Mouse (Mus musculus) myocyte (in vitro differentiated cells): ENCODE results near the gene Dnajc17. TPM values are rescaled to one million over a fixed set of nuclear protein-coding genes. Genes with fewer than 3 reads are reported as not detected.

Experiments used
- H3K27me3 ChIP-seq: one replicate; pipeline ENCODE4 v1.6.1; 2011; ENCODE audit not compliant: control insufficient read depth, insufficient read depth, insufficient read length
- H3K36me3 ChIP-seq: one replicate; pipeline ENCODE4 v1.6.1; 2011; ENCODE audit not compliant: control insufficient read depth, insufficient read depth
- H3K4me2 ChIP-seq: one replicate; pipeline ENCODE4 v1.6.1; 2011; ENCODE audit warnings: low read depth, control low read depth
- H3K4me3 ChIP-seq: one replicate; pipeline ENCODE4 v1.5.1; 2011; ENCODE audit warnings: mild to moderate bottlenecking, control low read depth, moderate library complexity
- H3K79me2 ChIP-seq: one replicate; pipeline ENCODE4 v1.6.1; 2011; ENCODE audit not compliant: control insufficient read depth, insufficient read depth
- H3ac ChIP-seq: one replicate; pipeline ENCODE4 v1.6.1; 2011; ENCODE audit not compliant: control insufficient read depth, insufficient read length
- CEBPB ChIP-seq: IDR thresholded peaks from 2 replicates; pipeline ENCODE4 v1.6.1; 2011; ENCODE audit warnings: mild to moderate bottlenecking, moderate library complexity; ENCODE audit not compliant: poor library complexity, insufficient read depth, severe bottlenecking
- E2F4 ChIP-seq: IDR thresholded peaks from one replicate; pipeline ENCODE4 v1.6.1; 2011; ENCODE audit warnings: mild to moderate bottlenecking, control low read depth, moderate library complexity; ENCODE audit not compliant: insufficient read depth
- MAX ChIP-seq: IDR thresholded peaks from one replicate; pipeline ENCODE4 v1.6.1; 2011; ENCODE audit warnings: low read depth, mild to moderate bottlenecking, control low read depth
- MYOD1 ChIP-seq, 3 experiments: IDR thresholded peaks; one replicate each; pipeline ENCODE4 v1.6.1; 2011; ENCODE audit warnings: control low read depth in 2 of 3, low read depth in 2 of 3, mild to moderate bottlenecking in 2 of 3, moderate library complexity in 1 of 3; ENCODE audit not compliant: insufficient read length in 2 of 3, control insufficient read depth in 1 of 3
- MYOG ChIP-seq, 3 experiments: IDR thresholded peaks; one replicate each; pipeline ENCODE4 v1.6.1; 2011; ENCODE audit warnings: control low read depth in 2 of 3, low read depth in 2 of 3, mild to moderate bottlenecking in 2 of 3; ENCODE audit not compliant: insufficient read length in 2 of 3, control insufficient read depth in 1 of 3, insufficient read depth in 1 of 3
- POLR2A ChIP-seq: IDR thresholded peaks from one replicate; pipeline ENCODE4 v1.6.1; 2011; ENCODE audit warnings: low read depth, mild to moderate bottlenecking, control low read depth, moderate library complexity; ENCODE audit not compliant: insufficient read length
- POLR2AphosphoS2 ChIP-seq: IDR thresholded peaks from one replicate; pipeline ENCODE4 v1.6.1; 2011; ENCODE audit warnings: low read depth, control low read depth; ENCODE audit not compliant: insufficient read length
- REST ChIP-seq: IDR thresholded peaks from one replicate; pipeline ENCODE4 v1.6.1; 2011; ENCODE audit warnings: mild to moderate bottlenecking, control low read depth, moderate library complexity; ENCODE audit not compliant: insufficient read depth, insufficient read length
- SRF ChIP-seq: IDR thresholded peaks from one replicate; pipeline ENCODE4 v1.6.1; 2011; ENCODE audit warnings: low read depth; ENCODE audit not compliant: control insufficient read depth, insufficient read length
- TCF12 ChIP-seq: IDR thresholded peaks from one replicate; pipeline ENCODE4 v1.6.1; 2011; ENCODE audit warnings: mild to moderate bottlenecking, control low read depth; ENCODE audit not compliant: poor library complexity, insufficient read depth, severe bottlenecking
- TCF3 ChIP-seq: IDR thresholded peaks from one replicate; pipeline ENCODE4 v1.6.1; 2011; ENCODE audit warnings: low read depth, control low read depth; ENCODE audit not compliant: insufficient read length
- USF1 ChIP-seq: IDR thresholded peaks from one replicate; pipeline ENCODE4 v1.6.1; 2011; ENCODE audit warnings: low read depth, mild to moderate bottlenecking, control low read depth, moderate library complexity
- polyA plus RNA-seq: library from polyadenylated mRNA; unstranded; fragments of >200 nt; fragmentation: generic; extraction: Trizol; gene quantifications from one replicate; pipeline ENCODE4 v1.2.1, GENCODE M21; 2012; ENCODE audit warnings: missing spikeins

Gene Dnajc17
- polyA plus RNA-seq, 1 experiment, result 17.2 TPM

DNA sequence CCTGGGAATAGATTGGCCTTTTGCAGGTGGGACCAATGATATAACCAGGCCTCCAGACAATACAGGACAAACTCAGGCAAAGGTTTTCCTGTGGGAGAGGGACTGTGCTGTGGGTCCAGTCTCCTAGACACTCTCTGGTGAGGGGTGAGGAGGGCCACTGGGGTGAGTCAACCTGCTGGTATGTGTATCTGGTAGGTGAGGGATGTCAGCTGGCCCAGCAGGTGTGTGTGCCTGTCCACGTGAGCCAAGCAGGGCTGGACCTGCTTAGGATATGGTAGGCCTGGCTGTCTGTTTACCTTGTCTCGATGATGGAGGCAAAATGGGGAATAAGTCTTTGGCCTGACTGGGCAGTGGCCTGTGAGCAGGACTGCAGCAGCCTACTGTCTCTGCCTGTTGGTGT, 30.1 kb upstream of the Dnajc17 start:
- Histone ChIP-seq H3K36me3 (no peaks in the 10 kb centered on the region), H3K4me3 (no peak overlapping the region), H3K27me3 (peaks cover 14% of the 10 kb centered on the region), H3K79me2 (no peaks in the 10 kb centered on the region), H3K4me2 (no peak overlapping the region), H3ac (no peak overlapping the region)
- TF ChIP-seq TCF12 (no peak), MYOD1 (IDR thresholded peaks at IDR 0.05; ENCODE audit: control insufficient read depth in 1 of 3, insufficient read length in 2 of 3, low read depth in 2 of 3) (no peak), CEBPB (no peak), TCF3 (no peak), REST (no peak), POLR2A (no peak)

GRCm38 (mm10) chr2:119237871-119238220, 29.3 kb upstream of the Dnajc17 start:
- no peak for TF ChIP-seq USF1
- no peak for TF ChIP-seq POLR2AphosphoS2
- no peak for TF ChIP-seq TCF3
- TF ChIP-seq MAX, result no peak
- TF ChIP-seq POLR2A, result no peak
- TF ChIP-seq SRF, result no peak
- TF ChIP-seq TCF12, result no peak
- Histone ChIP-seq H3K4me3 (no peak overlapping the region), H3K79me2 (no peaks in the 10 kb centered on the region), H3K27me3 (peaks cover 14% of the 10 kb centered on the region), H3K36me3 (no peaks in the 10 kb centered on the region), H3K4me2 (peak overlapping the region; percentile 49), H3ac (no peak overlapping the region)

- no peaks in the 10 kb centered on the region for H3K79me2 ChIP-seq
- H3K4me3 ChIP-seq, result no peak within 1 kb of the TSS
- TF ChIP-seq POLR2AphosphoS2 (no peak), CEBPB (no peak), E2F4 (no peak), USF1 (no peak), SRF (no peak), MAX (no peak), REST (no peak), TCF3 (no peak), POLR2A (no peak), MYOD1 (IDR thresholded peaks at IDR 0.05; ENCODE audit: control insufficient read depth in 1 of 3, insufficient read length in 2 of 3, low read depth in 2 of 3) (no peak), MYOG (IDR thresholded peaks at IDR 0.05; ENCODE audit: control insufficient read depth in 1 of 3, insufficient read depth in 1 of 3, insufficient read length in 2 of 3, low read depth in 2 of 3) (no peak), TCF12 (no peak)
- H3K27me3 ChIP-seq, result peaks cover 14% of the 10 kb centered on the region
- peak within 1 kb of the TSS; percentile 49 for H3K4me2 ChIP-seq
- no peaks in the 10 kb centered on the region for H3K36me3 ChIP-seq
- H3ac ChIP-seq, result no peak within 1 kb of the TSS
Measured at GRCm38 (mm10) chr2:119237210-119237870, 28.7 kb upstream of the Dnajc17 start, which contains the start of gene Spint1. TSS of gene Spint1 (plus strand) at chr2:119237362.

DNA sequence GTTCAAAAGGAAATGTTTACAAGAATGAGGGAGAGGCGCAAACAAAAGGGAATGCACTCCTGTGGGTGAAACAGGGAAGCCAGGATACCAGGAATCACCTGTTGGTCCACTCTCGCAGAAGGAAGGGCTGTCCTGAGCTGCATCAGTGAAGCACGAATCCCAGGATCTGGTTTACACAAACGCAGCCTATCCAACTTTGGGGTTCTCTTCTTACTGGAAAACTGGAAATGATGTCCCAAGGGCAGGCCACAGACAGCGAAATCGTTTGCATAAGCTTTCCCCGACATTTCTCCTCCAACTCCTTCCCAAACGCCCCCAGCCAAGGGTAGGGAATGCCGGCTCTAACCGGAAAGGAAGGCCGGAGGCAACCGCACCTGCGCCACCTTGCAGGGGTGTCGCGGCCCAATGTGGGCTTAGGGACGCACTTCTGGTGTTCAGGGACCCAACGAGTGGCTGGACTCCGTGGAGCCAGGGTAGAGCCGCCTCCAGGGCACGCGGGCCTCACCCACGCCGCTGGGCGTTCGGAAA, 28.2 kb upstream of the Dnajc17 start:
- no peak overlapping the region for H3K4me3 ChIP-seq
- H3K4me2 ChIP-seq, result no peak overlapping the region
- H3ac ChIP-seq, result no peak overlapping the region
- H3K27me3 ChIP-seq, result peaks cover 14% of the 10 kb centered on the region
- H3K79me2 ChIP-seq, result no peaks in the 10 kb centered on the region
- TF ChIP-seq CEBPB, result no peak
- no peak for TF ChIP-seq SRF
- no peak for TF ChIP-seq USF1
- TF ChIP-seq MYOD1 (IDR thresholded peaks at IDR 0.05; ENCODE audit: control insufficient read depth in 1 of 3, insufficient read length in 2 of 3, low read depth in 2 of 3), result no peak
- TF ChIP-seq POLR2AphosphoS2, result no peak
- no peak for TF ChIP-seq E2F4
- TF ChIP-seq REST, result no peak
- no peak for TF ChIP-seq TCF3
- TF ChIP-seq MYOG (IDR thresholded peaks at IDR 0.05; ENCODE audit: control insufficient read depth in 1 of 3, insufficient read depth in 1 of 3, insufficient read length in 2 of 3, low read depth in 2 of 3), result no peak
- no peak for TF ChIP-seq TCF12
- no peak for TF ChIP-seq POLR2A
- no peak for TF ChIP-seq MAX
- H3K36me3 ChIP-seq, result no peaks in the 10 kb centered on the region

DNA sequence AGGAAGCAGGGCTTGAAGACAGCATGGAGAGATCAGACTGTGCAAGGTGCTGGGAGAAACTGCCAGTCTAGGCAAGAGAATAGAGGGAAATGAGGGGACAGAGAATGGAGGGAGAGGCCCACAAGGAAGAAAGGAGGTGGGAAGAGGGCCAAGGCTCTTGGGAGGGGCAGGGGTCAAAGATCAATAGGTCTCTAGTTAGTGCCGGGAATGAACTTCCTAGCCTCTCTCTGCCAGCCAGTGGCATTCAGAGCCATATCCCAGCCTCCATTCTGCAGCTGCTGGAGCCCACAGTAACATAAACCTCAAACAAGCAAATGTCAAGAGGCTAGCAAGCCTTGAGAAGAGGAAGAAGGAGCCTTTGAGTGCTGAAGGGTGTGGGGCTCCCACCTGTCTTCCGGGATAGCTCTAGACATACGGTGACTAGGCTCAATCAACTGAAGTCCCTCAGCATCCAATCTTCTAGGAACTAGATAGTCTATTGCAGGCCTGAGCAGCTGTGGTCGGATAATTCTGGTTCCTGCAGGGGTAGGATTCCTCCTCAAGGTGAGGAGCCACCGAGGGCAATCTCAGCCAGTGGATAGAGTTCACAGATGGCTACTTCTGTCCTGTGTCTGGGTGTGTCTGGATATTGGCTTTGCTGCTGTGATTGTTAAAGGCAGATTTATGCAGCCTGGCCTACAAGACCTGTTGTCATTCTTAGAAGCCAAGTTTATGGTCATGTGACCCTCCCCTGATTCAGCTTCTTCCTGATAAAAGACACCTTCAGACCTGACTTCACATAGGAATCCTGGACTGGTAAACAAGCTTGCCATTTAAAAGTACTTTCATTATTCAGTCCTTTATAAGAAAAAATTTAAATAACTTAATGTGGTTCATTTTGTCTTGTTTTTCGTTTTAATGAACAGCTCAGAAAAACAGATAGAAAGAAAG, 21.4 kb upstream of the Dnajc17 start, which contains the start of gene Ppp1r14d:
Gene Ppp1r14d (minus strand): TSS at position 132 of the 930 bp plus-strand sequence.
- Histone ChIP-seq H3K4me2 (peak within 1 kb of the TSS; percentile 13), H3K79me2 (no peaks in the 10 kb centered on the region), H3K4me3 (no peak within 1 kb of the TSS), H3ac (no peak within 1 kb of the TSS), H3K27me3 (peaks cover 4% of the 10 kb centered on the region), H3K36me3 (no peaks in the 10 kb centered on the region)
- no peak for TF ChIP-seq POLR2AphosphoS2
- peak in 1 of 3 experiments; percentile 12 for TF ChIP-seq MYOD1 (IDR thresholded peaks at IDR 0.05; ENCODE audit: control insufficient read depth in 1 of 3, insufficient read length in 2 of 3, low read depth in 2 of 3)
- peak in 1 of 3 experiments; percentile 1 for TF ChIP-seq MYOG (IDR thresholded peaks at IDR 0.05; ENCODE audit: control insufficient read depth in 1 of 3, insufficient read depth in 1 of 3, insufficient read length in 2 of 3, low read depth in 2 of 3)
- TF ChIP-seq CEBPB, result no peak
- TF ChIP-seq E2F4, result no peak
- TF ChIP-seq TCF3, result no peak
- peak; percentile 60 for TF ChIP-seq USF1
- no peak for TF ChIP-seq TCF12
